Mouse (Mus musculus) liver, embryonic 13.5 days (tissue): Measurements from ENCODE around the gene Osbpl9. TPM values are rescaled to one million over a fixed set of nuclear protein-coding genes. Genes with fewer than 3 reads are reported as not detected.

Experiments
- ATAC-seq: fragments of 200-750 bp; cut with Nextera tagmentation; 2 replicates; pipeline ENCODE4 v1.8.0; 2017; ENCODE audit warnings: low read depth, mild to moderate bottlenecking, moderate number of reproducible peaks, moderate library complexity
- DNase-seq: peaks from one replicate; pipeline ENCODE4 v3.0.0; 2022
- H3K27ac ChIP-seq: fragments of 300-500 bp; sonication (generic); 2 replicates; pipeline ENCODE4 v1.5.1; 2015; ENCODE audit warnings: moderate library complexity, mild to moderate bottlenecking, inconsistent platforms
- H3K27me3 ChIP-seq: fragments of 300-500 bp; sonication (generic); 2 replicates; pipeline ENCODE4 v1.6.1; 2015; ENCODE audit warnings: mild to moderate bottlenecking, inconsistent platforms
- H3K36me3 ChIP-seq: fragments of 300-500 bp; sonication (generic); 2 replicates; pipeline ENCODE4 v1.6.1; 2015; ENCODE audit warnings: mild to moderate bottlenecking, inconsistent platforms
- H3K4me1 ChIP-seq: fragments of 300-500 bp; sonication (generic); replicated peaks from 2 replicates; pipeline ENCODE4 v1.6.1; 2015; ENCODE audit warnings: inconsistent platforms
- H3K4me2 ChIP-seq: fragments of 300-500 bp; sonication (generic); 2 replicates; pipeline ENCODE4 v1.6.1; 2015; ENCODE audit warnings: inconsistent platforms, mild to moderate bottlenecking, moderate library complexity
- H3K4me3 ChIP-seq: fragments of 300-500 bp; sonication (generic); replicated peaks from 2 replicates; pipeline ENCODE4 v1.5.1; 2015; ENCODE audit warnings: mild to moderate bottlenecking, inconsistent platforms
- H3K9ac ChIP-seq: fragments of 300-500 bp; sonication (generic); 2 replicates; pipeline ENCODE4 v1.6.1; 2015; ENCODE audit warnings: mild to moderate bottlenecking, inconsistent platforms
- H3K9me3 ChIP-seq: fragments of 300-500 bp; sonication (generic); replicated peaks from 2 replicates; pipeline ENCODE4 v1.6.1; 2016; ENCODE audit warnings: inconsistent platforms
- WGBS: fragments of 180-500 bp; shearing (Covaris S2); methylation state at CpG from one replicate; pipeline ENCODE4 v1.1.7; 2015; ENCODE audit not compliant: insufficient replicate concordance; 5-methylcytosine and 5-hydroxymethylcytosine counted together
- polyA plus RNA-seq: library from polyadenylated mRNA; unstranded; fragments of >200 nt; fragmentation: Nextera tagmentation; extraction: Ambion mirVana; gene quantifications from 2 replicates; pipeline ENCODE4 v1.2.1, GENCODE M21; 2015

Osbpl9 gene
- 28.1 and 33.8 TPM in 2 replicates for polyA plus RNA-seq

DNA sequence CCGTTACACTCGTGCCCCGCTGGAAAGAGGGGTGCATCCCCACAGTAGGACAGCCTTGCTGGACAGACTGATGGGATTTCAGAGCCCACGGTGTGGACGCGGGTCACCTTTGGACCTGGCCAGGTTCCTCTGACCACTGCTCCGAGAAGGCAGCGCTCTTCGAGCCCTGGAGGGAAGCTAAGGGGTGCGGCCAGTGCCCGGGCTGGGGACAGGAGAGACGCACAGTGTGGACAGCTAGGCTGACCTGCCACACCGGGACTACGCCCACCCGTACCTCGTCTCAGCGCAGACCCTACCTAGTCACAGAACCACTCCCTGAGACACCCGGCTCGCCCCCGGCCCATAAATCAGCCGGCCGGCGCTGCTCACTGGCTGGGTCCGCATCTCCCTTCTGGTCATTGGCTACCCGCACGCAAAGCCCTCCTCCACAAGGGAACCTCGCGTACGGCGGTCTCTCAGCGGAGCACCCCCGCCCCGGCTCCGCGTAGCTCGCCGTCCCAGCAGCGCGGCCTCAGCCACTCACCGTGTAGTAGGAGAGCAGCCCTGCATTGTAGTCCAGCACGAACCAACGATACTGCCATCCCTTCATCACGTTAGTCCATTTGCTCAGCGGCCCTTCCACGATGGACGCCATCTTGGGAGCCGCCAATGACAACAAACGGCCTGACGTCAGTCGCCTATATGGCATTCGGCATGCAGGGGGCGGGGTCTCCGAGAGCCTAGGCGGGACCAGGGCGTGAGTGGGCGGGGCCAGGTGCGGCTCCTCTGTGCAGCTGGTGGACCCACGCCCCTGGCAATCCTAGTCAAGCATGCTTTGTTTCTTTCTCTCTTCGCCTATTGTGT lies at the start of gene Osbpl9:
Osbpl9 (minus strand) TSS at position 691 of the 843 bp plus-strand sequence.
- under 1% methylated on average over 59 of the region's 59 CpGs for WGBS

DNA sequence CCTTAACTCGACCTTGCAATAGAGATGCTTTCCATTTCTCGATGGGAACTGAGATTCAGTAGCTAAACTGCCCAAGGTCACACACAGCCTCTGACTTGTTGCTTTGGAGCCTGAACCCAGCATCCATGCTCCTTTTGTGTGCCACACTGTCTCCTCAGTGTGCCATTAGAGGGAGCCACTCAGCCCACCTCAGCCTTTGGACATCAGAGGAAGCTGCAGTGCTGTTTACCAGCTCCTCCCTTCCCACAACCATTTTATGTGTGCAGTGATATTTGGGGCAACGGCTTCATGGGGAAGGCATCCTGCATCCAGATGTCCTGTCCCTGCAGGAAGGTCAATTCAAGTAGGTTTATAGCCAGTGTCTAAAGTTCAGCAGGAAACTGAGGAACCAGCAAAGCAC lies 49.5 kb upstream of the Osbpl9 start:
- Histone ChIP-seq H3K4me1 (peaks cover 47% of the 10 kb centered on the region), H3K27ac (peak overlapping the region; percentile 40; the same call in 1 of the 2 replicates), H3K9ac (no peak overlapping the region), H3K9me3 (no peaks in the 10 kb centered on the region), H3K4me3 (no peak overlapping the region), H3K27me3 (no peaks in the 10 kb centered on the region), H3K4me2 (no peak overlapping the region; the same call in 1 of the 2 replicates), H3K36me3 (no peaks in the 10 kb centered on the region)
- ATAC-seq (no peak), DNase-seq (peak; percentile 36)
- 18% methylated on average over 3 of the region's 3 CpGs for WGBS

More for the DNA sequence above, at the start of gene Osbpl9:
- Histone ChIP-seq H3K27me3 (no peaks in the 10 kb centered on the region), H3K36me3 (no peaks in the 10 kb centered on the region), H3K4me3 (peak within 1 kb of the TSS; percentile 79), H3K4me2 (peak within 1 kb of the TSS; percentile 86), H3K27ac (peak within 1 kb of the TSS; percentile 63), H3K9me3 (no peaks in the 10 kb centered on the region), H3K9ac (peak within 1 kb of the TSS; percentile 81), H3K4me1 (peaks cover 24% of the 10 kb centered on the region)
- ATAC-seq (peak; percentile 93), DNase-seq (peak; percentile 98)

DNA sequence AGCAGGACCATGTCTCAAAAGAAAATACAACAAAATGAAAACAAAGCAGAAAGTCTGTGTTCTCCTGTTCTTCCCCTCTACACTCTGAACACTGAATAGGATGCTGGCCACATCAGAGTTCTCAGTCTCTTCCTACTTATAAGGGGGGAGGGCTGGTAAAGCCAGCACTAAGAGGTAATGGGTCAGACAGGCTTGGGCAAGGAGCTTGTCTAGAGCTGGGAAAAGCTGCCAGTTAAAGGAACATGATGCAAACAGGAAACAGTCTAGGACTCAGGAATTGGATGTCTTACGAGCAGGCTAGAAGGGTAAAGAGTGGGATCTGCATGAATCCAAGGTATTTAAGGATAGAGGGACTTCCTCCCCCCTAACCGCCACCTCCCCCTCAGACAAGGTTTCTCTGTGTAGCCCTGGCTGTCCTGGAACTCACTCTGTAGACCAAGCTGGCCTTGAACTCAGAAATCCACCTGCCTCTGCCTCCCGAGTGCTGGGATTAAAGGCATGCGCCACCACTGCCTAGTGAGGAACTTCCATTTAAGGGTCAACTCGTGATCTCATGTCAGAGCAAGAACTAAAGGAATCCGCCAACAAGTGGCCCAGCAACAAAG lies 43.0 kb upstream of the Osbpl9 start:
- H3K4me3 ChIP-seq = no peak overlapping the region
- DNase-seq = no peak
- H3K9me3 ChIP-seq = no peaks in the 10 kb centered on the region
- H3K4me1 ChIP-seq = no peaks in the 10 kb centered on the region
- no peak for ATAC-seq
- H3K27me3 ChIP-seq = no peaks in the 10 kb centered on the region
- no peak overlapping the region for H3K27ac ChIP-seq
- no peak overlapping the region for H3K9ac ChIP-seq
- no peaks in the 10 kb centered on the region for H3K36me3 ChIP-seq
- no peak overlapping the region for H3K4me2 ChIP-seq
- 61% methylated on average over 6 of the region's 6 CpGs for WGBS

DNA sequence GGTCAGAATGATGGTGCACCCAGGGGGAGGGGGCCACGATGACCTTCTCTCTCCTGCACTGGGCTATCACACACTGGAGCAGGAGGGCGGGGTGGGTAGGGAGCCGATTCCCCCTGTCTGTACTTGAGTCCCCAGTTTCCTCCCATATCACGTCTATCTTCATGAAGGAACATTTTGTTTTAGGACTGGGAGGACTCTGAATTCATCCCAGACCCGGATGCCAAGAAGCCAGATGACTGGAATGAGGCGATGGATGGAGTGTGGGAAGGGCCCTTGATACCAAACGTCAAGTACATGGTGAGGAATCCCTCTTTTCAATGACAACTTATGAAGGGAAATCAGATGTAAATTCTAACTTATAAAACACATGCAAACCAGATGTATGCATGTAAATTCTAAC lies 42.4 kb upstream of the Osbpl9 start:
- Histone ChIP-seq H3K4me1 (no peaks in the 10 kb centered on the region), H3K27ac (no peak overlapping the region), H3K27me3 (no peaks in the 10 kb centered on the region), H3K9ac (no peak overlapping the region), H3K4me3 (no peak overlapping the region), H3K4me2 (no peak overlapping the region), H3K9me3 (no peaks in the 10 kb centered on the region), H3K36me3 (no peaks in the 10 kb centered on the region)
- DNase-seq (no peak), ATAC-seq (no peak)
- 68% methylated on average over 7 of the region's 7 CpGs for WGBS

DNA sequence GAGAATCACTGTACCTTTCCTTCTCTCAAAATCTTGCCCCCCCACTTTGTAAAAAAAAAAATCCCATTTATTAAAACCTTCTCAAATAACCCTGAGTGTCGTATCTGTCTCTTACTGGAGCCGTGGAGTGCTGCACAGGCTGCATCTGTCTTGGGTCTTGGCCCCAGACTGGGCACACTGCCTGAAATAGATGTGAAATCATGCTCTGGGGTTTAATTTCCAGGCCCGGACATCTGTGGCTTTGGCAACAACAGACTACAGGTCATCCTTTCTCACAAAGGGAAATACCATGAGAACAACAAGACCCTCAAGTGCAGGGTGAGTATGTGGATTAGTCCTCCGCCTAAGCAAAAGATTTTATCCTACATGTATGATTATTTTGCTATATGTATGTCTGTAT lies 39.9 kb upstream of the Osbpl9 start:
- H3K27ac ChIP-seq = no peak overlapping the region
- WGBS = 74% methylated on average over 4 of the region's 4 CpGs
- H3K36me3 ChIP-seq = no peaks in the 10 kb centered on the region
- H3K27me3 ChIP-seq = no peaks in the 10 kb centered on the region
- no peak overlapping the region for H3K4me3 ChIP-seq
- no peaks in the 10 kb centered on the region for H3K9me3 ChIP-seq
- no peak overlapping the region for H3K4me2 ChIP-seq
- no peak for DNase-seq
- no peaks in the 10 kb centered on the region for H3K4me1 ChIP-seq
- H3K9ac ChIP-seq = no peak overlapping the region
- ATAC-seq = no peak

DNA sequence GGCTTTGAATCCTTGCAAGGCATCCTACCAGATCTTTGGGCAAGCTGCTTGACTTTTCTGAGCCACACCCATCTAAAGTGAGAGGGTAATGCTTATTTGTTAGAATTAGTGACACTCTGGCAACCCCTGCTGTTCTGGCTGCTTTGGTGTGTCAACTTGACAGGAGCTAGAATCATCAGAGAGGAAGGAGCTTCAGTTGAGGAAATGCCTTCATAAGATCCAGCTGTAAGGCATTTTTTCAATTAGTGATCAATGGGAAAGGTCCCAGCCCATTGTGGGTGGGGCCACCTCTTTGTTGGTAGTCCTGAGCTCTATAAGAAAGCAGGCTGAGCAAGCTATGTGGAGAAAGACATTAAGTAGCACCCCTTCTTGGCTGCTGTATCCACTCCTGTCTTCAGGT lies 39.1 kb upstream of the Osbpl9 start:
- no peak for DNase-seq
- no peaks in the 10 kb centered on the region for H3K4me1 ChIP-seq
- no peak overlapping the region for H3K27ac ChIP-seq
- no peaks in the 10 kb centered on the region for H3K27me3 ChIP-seq
- H3K36me3 ChIP-seq = no peaks in the 10 kb centered on the region
- H3K4me2 ChIP-seq = no peak overlapping the region
- no peak overlapping the region for H3K4me3 ChIP-seq
- ATAC-seq = no peak
- no peak overlapping the region for H3K9ac ChIP-seq
- H3K9me3 ChIP-seq = no peaks in the 10 kb centered on the region

DNA sequence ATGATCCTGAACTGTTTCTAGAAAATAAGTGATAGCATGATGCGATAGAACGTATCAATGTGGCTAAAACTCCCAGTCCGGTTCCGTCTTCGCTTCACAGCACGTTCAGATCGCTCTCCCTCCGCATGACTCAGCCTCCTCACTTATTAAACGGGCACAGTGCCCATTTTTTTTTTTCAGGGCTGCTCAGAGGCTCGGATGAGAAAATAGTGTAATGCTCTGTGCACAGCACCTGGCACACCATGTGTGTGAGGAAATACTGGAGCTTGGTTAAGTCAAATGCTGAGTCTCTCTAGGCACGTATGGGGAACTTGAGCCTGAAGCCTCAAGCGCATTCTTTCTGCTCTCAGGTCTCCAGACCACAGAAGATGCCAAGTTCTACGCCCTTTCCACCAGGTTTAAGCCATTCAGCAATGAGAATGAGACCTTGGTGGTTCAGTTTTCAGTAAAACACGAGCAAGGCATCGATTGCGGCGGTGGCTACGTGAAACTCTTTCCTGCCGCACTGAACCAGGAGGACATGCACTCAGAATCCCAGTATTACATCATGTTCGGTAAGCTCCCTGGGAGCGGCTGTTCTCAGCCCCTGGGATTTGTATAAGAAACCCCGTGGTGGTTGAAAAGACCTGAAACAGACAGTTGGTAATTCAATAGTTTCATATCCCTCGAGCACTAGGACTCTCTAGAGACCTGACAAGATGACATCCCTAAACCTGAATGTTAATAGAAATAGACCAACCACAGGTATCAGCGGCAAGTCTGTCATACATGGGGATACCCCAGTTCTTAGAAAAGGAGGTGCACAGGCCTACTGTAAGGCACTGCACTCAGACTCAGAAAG lies 36.6 kb upstream of the Osbpl9 start:
- Histone ChIP-seq H3K36me3 (no peaks in the 10 kb centered on the region), H3K4me1 (no peaks in the 10 kb centered on the region), H3K9ac (no peak overlapping the region), H3K4me2 (no peak overlapping the region), H3K27ac (no peak overlapping the region), H3K27me3 (no peaks in the 10 kb centered on the region), H3K9me3 (no peaks in the 10 kb centered on the region), H3K4me3 (no peak overlapping the region)
- WGBS = 80% methylated on average over 24 of the region's 24 CpGs
- no peak for DNase-seq
- no peak for ATAC-seq

DNA sequence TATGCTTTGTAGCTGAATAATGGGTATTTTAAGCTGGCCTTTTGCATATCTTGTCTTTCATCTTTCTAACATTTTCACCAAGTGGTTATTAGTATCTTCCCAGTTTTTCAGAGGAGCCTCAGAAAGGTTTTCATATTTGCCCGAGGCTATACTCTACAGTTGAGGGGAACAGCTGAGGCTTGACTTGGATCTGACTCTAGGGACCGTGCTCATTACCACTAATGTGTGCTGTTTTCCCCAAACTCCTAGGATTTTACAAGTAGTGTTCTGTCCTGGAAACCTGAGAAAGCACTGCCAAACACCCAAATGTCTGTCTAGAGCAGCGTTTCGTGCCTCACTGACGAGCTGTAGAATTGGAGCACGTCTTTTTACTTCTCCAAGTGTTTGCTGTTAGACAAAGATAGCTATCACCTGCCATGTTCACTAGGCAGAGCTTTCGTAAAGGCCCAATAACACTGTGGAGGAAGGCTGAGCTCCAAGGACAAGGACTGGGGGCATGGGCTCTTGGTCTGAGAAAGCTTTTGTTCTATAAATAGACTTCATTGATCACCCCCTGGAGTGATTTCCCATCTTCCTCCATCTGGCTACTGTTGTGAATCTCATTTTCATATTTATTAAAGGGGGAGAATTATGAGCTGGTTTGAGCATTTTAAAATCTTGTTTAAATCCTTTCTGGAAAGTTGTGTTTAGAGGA lies 34.3 kb upstream of the Osbpl9 start:
- Histone ChIP-seq H3K4me3 (no peak overlapping the region), H3K9ac (no peak overlapping the region), H3K4me2 (no peak overlapping the region), H3K36me3 (no peaks in the 10 kb centered on the region), H3K4me1 (no peaks in the 10 kb centered on the region), H3K9me3 (no peaks in the 10 kb centered on the region), H3K27me3 (no peaks in the 10 kb centered on the region), H3K27ac (no peak overlapping the region)
- DNase-seq (no peak), ATAC-seq (no peak)
- WGBS = 64% methylated on average over 7 of the region's 7 CpGs

DNA sequence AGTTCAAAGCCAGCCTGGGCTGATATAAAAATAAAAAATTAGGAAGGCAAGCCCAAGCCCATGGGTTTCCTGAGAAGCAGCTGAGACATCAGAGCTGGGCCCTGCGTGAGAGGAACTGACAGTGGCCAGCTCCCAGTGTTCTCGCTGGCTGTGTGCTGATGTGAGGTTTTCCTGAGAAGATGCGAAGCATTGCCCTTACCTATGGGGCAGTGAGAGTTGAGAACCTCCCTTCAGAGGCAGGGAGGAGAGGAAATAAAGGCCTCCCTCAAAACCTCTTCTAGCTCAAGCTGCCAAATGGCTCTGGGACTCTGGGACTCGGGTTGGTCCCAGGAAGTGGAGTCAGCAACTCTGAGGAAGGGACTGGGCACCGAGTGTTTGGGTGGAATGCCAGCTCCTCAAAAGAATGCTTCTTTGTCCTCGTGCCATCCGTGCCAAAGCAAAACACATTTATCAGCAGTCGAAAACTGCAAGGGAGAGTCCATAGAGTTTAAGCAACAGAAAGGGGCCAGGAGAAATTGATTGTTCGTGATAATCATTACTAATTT lies 32.8 kb upstream of the Osbpl9 start:
- H3K9me3 ChIP-seq = no peaks in the 10 kb centered on the region
- ATAC-seq = no peak
- H3K36me3 ChIP-seq = no peaks in the 10 kb centered on the region
- H3K27ac ChIP-seq = no peak overlapping the region
- no peak overlapping the region for H3K4me2 ChIP-seq
- H3K27me3 ChIP-seq = no peaks in the 10 kb centered on the region
- no peak for DNase-seq
- 58% methylated on average over 9 of the region's 9 CpGs for WGBS
- no peaks in the 10 kb centered on the region for H3K4me1 ChIP-seq
- H3K4me3 ChIP-seq = no peak overlapping the region
- H3K9ac ChIP-seq = no peak overlapping the region

DNA sequence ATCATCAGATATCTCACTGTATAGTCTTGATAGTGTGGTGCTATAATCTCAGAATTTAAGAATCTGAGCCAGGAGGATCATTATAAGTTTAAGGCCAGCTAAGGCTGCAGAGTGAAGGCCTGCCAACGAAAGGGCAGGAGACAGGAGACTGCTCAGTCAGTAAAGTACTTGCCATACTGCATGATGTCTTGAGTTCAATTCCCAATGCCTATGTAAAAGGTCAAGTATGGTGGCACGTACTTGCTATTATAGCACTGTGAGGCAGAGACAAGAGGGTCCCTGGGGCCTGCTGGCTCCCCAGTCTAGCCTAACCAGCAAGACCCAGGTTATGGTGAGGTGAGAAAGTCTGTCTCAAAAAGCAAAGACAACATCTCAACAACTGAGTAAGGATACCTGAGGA lies 32.1 kb upstream of the Osbpl9 start, which contains the start of gene Calr4:
Calr4 (plus strand) TSS at position 301 of the 400 bp plus-strand sequence.
- no peak within 1 kb of the TSS for H3K9ac ChIP-seq
- 60% methylated on average over 2 of the region's 2 CpGs for WGBS
- H3K27ac ChIP-seq = no peak within 1 kb of the TSS
- no peaks in the 10 kb centered on the region for H3K4me1 ChIP-seq
- H3K9me3 ChIP-seq = no peaks in the 10 kb centered on the region
- H3K36me3 ChIP-seq = no peaks in the 10 kb centered on the region
- H3K4me2 ChIP-seq = no peak within 1 kb of the TSS
- no peaks in the 10 kb centered on the region for H3K27me3 ChIP-seq
- no peak for DNase-seq
- no peak for ATAC-seq
- H3K4me3 ChIP-seq = no peak within 1 kb of the TSS
